Mouse (Mus musculus) heart, postnatal 0 days (tissue): ENCODE results near the gene Polm.

Source experiments
- CTCF ChIP-seq: IDR thresholded peaks from 2 replicates; pipeline ENCODE4 v1.5.1; 2016; ENCODE audit warnings: antibody characterized with exemption, control low read depth, low read depth
- EP300 ChIP-seq: IDR thresholded peaks from 2 replicates; pipeline ENCODE4 v1.6.1; 2016; ENCODE audit warnings: antibody characterized with exemption, low read depth

GRCm38 (mm10) chr11:5827931-5828330 lies 9.9 kb downstream of the Polm start:
- TF ChIP-seq CTCF (no peak), EP300 (no peak)
